Mouse (Mus musculus): ENCODE data around the gene Epsti1. TPM values are rescaled to one million over a fixed set of nuclear protein-coding genes. Genes with fewer than 3 reads are reported as not detected.

The Epsti1 gene
- total RNA-seq, 2 experiments from 2014 or later, result 0.28 to 0.60 TPM

- DNase-seq (ENCODE audit: low spot score in 2 of 2), result no peak
Measured at GRCm38 (mm10) chr14:77921641-77922040, 17.6 kb downstream of the Epsti1 start.

- no peak for DNase-seq (ENCODE audit: low spot score in 2 of 2)
Measured at GRCm38 (mm10) chr14:77923076-77923865, 19.2 kb downstream of the Epsti1 start.

- DNase-seq (ENCODE audit: low spot score in 2 of 2), result no peak
Measured at GRCm38 (mm10) chr14:77925414-77925813, 21.4 kb downstream of the Epsti1 start.

- DNase-seq (ENCODE audit: low spot score in 2 of 2), result peak; percentile 34 to 63
Measured at GRCm38 (mm10) chr14:77926718-77927117, 22.7 kb downstream of the Epsti1 start.

- DNase-seq (ENCODE audit: low spot score in 2 of 2), result peak; percentile 71 to 84
Measured at GRCm38 (mm10) chr14:77928021-77928420, 24.0 kb downstream of the Epsti1 start.

GRCm38 (mm10) chr14:77928653-77929052 lies 24.6 kb downstream of the Epsti1 start:
- DNase-seq (ENCODE audit: low spot score in 2 of 2), result no peak

GRCm38 (mm10) chr14:77929139-77929678 lies 25.2 kb downstream of the Epsti1 start:
- DNase-seq (ENCODE audit: low spot score in 2 of 2), result no peak

- DNase-seq (ENCODE audit: low spot score in 2 of 2), result no peak
Measured at GRCm38 (mm10) chr14:77932150-77933047, 28.4 kb downstream of the Epsti1 start.

GRCm38 (mm10) chr14:77933243-77933642 lies 29.2 kb downstream of the Epsti1 start:
- DNase-seq (ENCODE audit: low spot score in 2 of 2), result no peak

- DNase-seq (ENCODE audit: low spot score in 2 of 2), result no peak
Measured at GRCm38 (mm10) chr14:77934431-77934830, 30.4 kb downstream of the Epsti1 start.

GRCm38 (mm10) chr14:77941105-77941504 lies 37.1 kb downstream of the Epsti1 start:
- no peak for DNase-seq (ENCODE audit: low spot score in 2 of 2)

- no peak for DNase-seq (ENCODE audit: low spot score in 2 of 2)
Measured at GRCm38 (mm10) chr14:77942235-77942634, 38.2 kb downstream of the Epsti1 start.

GRCm38 (mm10) chr14:77942793-77943558 lies 38.9 kb downstream of the Epsti1 start:
- no peak for DNase-seq (ENCODE audit: low spot score in 2 of 2)

GRCm38 (mm10) chr14:77961741-77962140 lies 57.7 kb downstream of the Epsti1 start:
- no peak for DNase-seq (ENCODE audit: low spot score in 2 of 2)

GRCm38 (mm10) chr14:77963525-77963924 lies 59.5 kb downstream of the Epsti1 start:
- DNase-seq (ENCODE audit: low spot score in 2 of 2), result no peak

GRCm38 (mm10) chr14:77971355-77971754 lies 67.3 kb downstream of the Epsti1 start:
- no peak for DNase-seq (ENCODE audit: low spot score in 2 of 2)

- DNase-seq (ENCODE audit: low spot score in 2 of 2), result peak in 1 of 2 experiments; percentile 5
Measured at GRCm38 (mm10) chr14:77974221-77974620, 70.2 kb downstream of the Epsti1 start.

- no peak for DNase-seq (ENCODE audit: low spot score in 2 of 2)
Measured at GRCm38 (mm10) chr14:77975702-77976101, 71.7 kb downstream of the Epsti1 start.

- DNase-seq (ENCODE audit: low spot score in 2 of 2), result no peak
Measured at GRCm38 (mm10) chr14:77981516-77981915, 77.5 kb downstream of the Epsti1 start.

- no peak for DNase-seq (ENCODE audit: low spot score in 2 of 2)
Measured at GRCm38 (mm10) chr14:77997731-77998130, 93.7 kb downstream of the Epsti1 start.

- no peak for DNase-seq (ENCODE audit: low spot score in 2 of 2)
Measured at GRCm38 (mm10) chr14:78004486-78004885, 100.4 kb downstream of the Epsti1 start.
